Mouse (Mus musculus) stomach, postnatal 0 days (tissue): ENCODE data around the gene Exd1. TPM values are rescaled to one million over a fixed set of nuclear protein-coding genes. Genes with fewer than 3 reads are reported as not detected.
A peak's percentile ranks its signal among the peaks of the same experiment; 100 is the strongest.

Experiments used
- ATAC-seq: fragments of 200-750 bp; cut with Nextera tagmentation; 2 replicates; pipeline ENCODE4 v1.8.0; 2017; ENCODE audit not compliant: low FRiP score, low TSS enrichment
- DNase-seq: peaks from one replicate; pipeline ENCODE4 v3.0.0-alpha.2; 2016; ENCODE audit warnings: low spot score
- H3K27ac ChIP-seq: fragments of 300-500 bp; sonication (generic); replicated peaks from 2 replicates; pipeline ENCODE4 v1.5.1; 2014; ENCODE audit warnings: mild to moderate bottlenecking, control low read depth
- H3K27me3 ChIP-seq: fragments of 300-500 bp; sonication (generic); 2 replicates; pipeline ENCODE4 v1.6.1; 2014; ENCODE audit warnings: low read length; ENCODE audit not compliant: control insufficient read depth, insufficient read depth
- H3K36me3 ChIP-seq: fragments of 300-500 bp; sonication (generic); 2 replicates; pipeline ENCODE4 v1.6.1; 2014; ENCODE audit warnings: low read length, mixed read lengths; ENCODE audit not compliant: control insufficient read depth, insufficient read depth
- H3K4me1 ChIP-seq: fragments of 300-500 bp; sonication (generic); replicated peaks from 2 replicates; pipeline ENCODE4 v1.6.1; 2014; ENCODE audit warnings: antibody characterized with exemption; ENCODE audit not compliant: control insufficient read depth, insufficient read depth
- H3K4me2 ChIP-seq: fragments of 300-500 bp; sonication (generic); replicated peaks from 2 replicates; pipeline ENCODE4 v1.6.1; 2014; ENCODE audit warnings: low read depth, mild to moderate bottlenecking, control low read depth, moderate library complexity
- H3K4me3 ChIP-seq: fragments of 300-500 bp; sonication (generic); 2 replicates; pipeline ENCODE4 v1.5.1; 2014; ENCODE audit warnings: low read depth, low read length, control low read depth
- H3K9ac ChIP-seq: fragments of 300-500 bp; sonication (generic); 2 replicates; pipeline ENCODE4 v1.6.1; 2014; ENCODE audit warnings: mild to moderate bottlenecking, low read length, control low read depth, mixed read lengths
- H3K9me3 ChIP-seq: fragments of 300-500 bp; sonication (generic); 2 replicates; pipeline ENCODE4 v1.6.1; 2016; ENCODE audit warnings: low read length; ENCODE audit not compliant: control insufficient read depth
- CTCF ChIP-seq: IDR thresholded peaks from 2 replicates; pipeline ENCODE4 v1.5.1; 2016; ENCODE audit warnings: antibody characterized with exemption, low read depth, mild to moderate bottlenecking, moderate library complexity
- EP300 ChIP-seq: optimal IDR thresholded peaks from 2 replicates; pipeline ENCODE3; 2016; ENCODE audit warnings: antibody characterized with exemption
- WGBS: fragments of 180-500 bp; shearing (Covaris S2); extraction: QIAGEN DNeasy Blood & Tissue Kit; methylation state at CpG from one replicate; pipeline ENCODE4 v1.1.7; 2014; 5-methylcytosine and 5-hydroxymethylcytosine counted together
- polyA plus RNA-seq: library from polyadenylated mRNA; unstranded; fragments of >200 nt; fragmentation: Nextera tagmentation; extraction: Ambion mirVana; gene quantifications from 2 replicates; pipeline ENCODE4 v1.2.1, GENCODE M21; 2015

Gene Exd1
- polyA plus RNA-seq, 1 experiment from 2014 or later = 0.35 TPM

- no peaks in the 10 kb centered on the region for H3K9me3 ChIP-seq
- H3K9ac ChIP-seq = no peak overlapping the region
- H3K36me3 ChIP-seq = no peaks in the 10 kb centered on the region
- H3K27ac ChIP-seq = no peak overlapping the region
- DNase-seq (no peak), ATAC-seq (peak; percentile 57)
- 45% methylated on average over 5 of the region's 5 CpGs for WGBS
- no peak overlapping the region for H3K4me2 ChIP-seq
- no peaks in the 10 kb centered on the region for H3K4me1 ChIP-seq
- no peak overlapping the region for H3K4me3 ChIP-seq
- no peaks in the 10 kb centered on the region for H3K27me3 ChIP-seq
- TF ChIP-seq CTCF (no peak), EP300 (no peak)
Measured at GRCm38 (mm10) chr2:119491953-119492352, 55.5 kb downstream of the Exd1 start.

- Histone ChIP-seq H3K9me3 (no peaks in the 10 kb centered on the region), H3K4me2 (no peak overlapping the region), H3K9ac (no peak overlapping the region), H3K27ac (no peak overlapping the region), H3K4me3 (no peak overlapping the region), H3K27me3 (no peaks in the 10 kb centered on the region), H3K4me1 (no peaks in the 10 kb centered on the region), H3K36me3 (no peaks in the 10 kb centered on the region)
- no peak for DNase-seq
- TF ChIP-seq CTCF (no peak), EP300 (no peak)
- no peak for ATAC-seq
- 20% methylated on average over 4 of the region's 4 CpGs for WGBS
Measured at GRCm38 (mm10) chr2:119486488-119486887, 60.9 kb downstream of the Exd1 start.

GRCm38 (mm10) chr2:119482307-119482706, 65.1 kb downstream of the Exd1 start:
- H3K4me3 ChIP-seq = no peak overlapping the region
- no peaks in the 10 kb centered on the region for H3K4me1 ChIP-seq
- H3K9me3 ChIP-seq = no peaks in the 10 kb centered on the region
- H3K27me3 ChIP-seq = no peaks in the 10 kb centered on the region
- H3K9ac ChIP-seq = no peak overlapping the region
- H3K36me3 ChIP-seq = 0 out of 2 replicates have a peak, but pooled peaks cover 2% of the 10 kb centered on the region
- no peak overlapping the region for H3K4me2 ChIP-seq
- H3K27ac ChIP-seq = no peak overlapping the region
- DNase-seq = no peak
- WGBS = 81% methylated on average over 1 of the region's 1 CpGs
- TF ChIP-seq CTCF (no peak), EP300 (no peak)
- no peak for ATAC-seq

GRCm38 (mm10) chr2:119478397-119478749, 69.1 kb downstream of the Exd1 start:
- Histone ChIP-seq H3K4me3 (peak overlapping the region; percentile 89), H3K27me3 (no peaks in the 10 kb centered on the region), H3K4me1 (no peaks in the 10 kb centered on the region), H3K4me2 (peak overlapping the region; percentile 61), H3K9ac (peak overlapping the region; percentile 84), H3K36me3 (0 out of 2 replicates have a peak, but pooled peaks cover 2% of the 10 kb centered on the region), H3K27ac (peak overlapping the region; percentile 100), H3K9me3 (no peaks in the 10 kb centered on the region)
- WGBS = 8% methylated on average over 9 of the region's 9 CpGs
- no peak for TF ChIP-seq EP300
- TF ChIP-seq CTCF = no peak
- ATAC-seq = no peak
- DNase-seq = no peak

GRCm38 (mm10) chr2:119477571-119478396, 69.6 kb downstream of the Exd1 start, which contains the start of gene Ino80:
Gene Ino80, minus strand, starts transcription at chr2:119477687.
- no peaks in the 10 kb centered on the region for H3K9me3 ChIP-seq
- TF ChIP-seq EP300 = peak; percentile 98
- TF ChIP-seq CTCF = no peak
- DNase-seq (peak; percentile 99), ATAC-seq (peak; percentile 96)
- H3K4me1 ChIP-seq = no peaks in the 10 kb centered on the region
- H3K27me3 ChIP-seq = no peaks in the 10 kb centered on the region
- H3K36me3 ChIP-seq = 0 out of 2 replicates have a peak, but pooled peaks cover 2% of the 10 kb centered on the region
- H3K27ac ChIP-seq = peak within 1 kb of the TSS; percentile 100
- peak within 1 kb of the TSS; percentile 89 for H3K4me3 ChIP-seq
- WGBS = under 1% methylated on average over 69 of the region's 72 CpGs
- H3K4me2 ChIP-seq = peak within 1 kb of the TSS; percentile 77
- H3K9ac ChIP-seq = peak within 1 kb of the TSS; percentile 100
